Mouse (Mus musculus): Measurements from ENCODE around the gene Slc30a3. TPM values are rescaled to one million over a fixed set of nuclear protein-coding genes. Genes with fewer than 3 reads are reported as not detected.
A peak's percentile ranks its signal among the peaks of the same experiment; 100 is the strongest.

Gene Slc30a3
- polyA plus RNA-seq, 2 experiments: 0.26 to 0.41 TPM

DNA sequence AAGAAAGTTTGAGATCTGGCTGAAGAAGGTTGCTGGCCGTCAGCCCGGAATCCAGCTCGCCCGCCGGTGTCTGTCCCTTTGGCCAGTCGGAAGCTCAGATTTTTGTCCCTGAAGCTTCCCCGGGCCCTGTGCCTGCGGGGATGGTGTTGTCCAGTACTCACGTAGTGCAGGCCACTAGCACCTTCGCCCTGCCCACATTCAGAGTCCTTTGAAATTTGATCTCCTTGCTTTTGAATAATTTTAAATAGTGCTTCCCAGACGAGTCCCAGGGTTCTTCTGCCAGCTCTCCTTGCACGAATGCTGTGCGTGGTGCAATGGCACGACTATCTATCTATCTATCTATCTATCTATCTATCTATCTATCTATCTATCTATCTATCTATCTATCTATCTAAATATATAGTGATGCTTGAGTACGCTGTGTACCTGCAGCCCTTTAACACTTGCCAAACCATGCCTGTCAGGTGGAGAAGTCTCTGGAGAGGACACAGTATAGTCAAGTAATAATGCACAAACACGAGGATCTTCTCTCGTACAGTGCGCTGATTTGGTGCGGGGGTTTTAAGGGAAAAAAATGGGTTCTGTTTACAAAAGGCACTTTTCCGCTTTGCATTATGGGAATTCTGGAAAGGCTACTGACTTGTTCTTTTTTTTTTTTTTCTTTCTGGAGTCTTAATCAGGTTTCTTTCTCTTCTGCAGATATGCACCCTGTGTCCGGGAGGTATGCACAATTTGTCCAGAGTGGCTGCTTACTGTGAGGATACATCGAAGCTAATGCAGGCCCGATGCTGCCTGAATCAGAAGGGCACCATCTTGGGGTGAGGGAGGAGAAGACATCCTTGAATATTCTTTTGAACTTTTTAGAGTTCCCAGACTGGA is 59.0 kb downstream of the Slc30a3 start, which contains the start of gene Slc5a6:
Gene Slc5a6, minus strand, starts transcription at position 162 of the 879 bp plus-strand sequence.
- under 1% methylated on average over 23 of the region's 23 CpGs for WGBS (ENCODE audit: insufficient replicate concordance)
- TF ChIP-seq CTCF (IDR thresholded peaks at IDR 0.05; ENCODE audit: low read depth) (peak; percentile 75), EP300 (IDR thresholded peaks at IDR 0.05; ENCODE audit: low read depth) (no peak)
- H3K4me2 ChIP-seq (ENCODE audit: low read depth): peak within 1 kb of the TSS; percentile 89
- H3K4me1 ChIP-seq (replicated peaks; ENCODE audit: control insufficient read depth in 2 of 2, insufficient read depth in 2 of 2, low read length in 1 of 2): peaks cover 8 to 10% of the 10 kb centered on the region in 2 experiments
- no peaks in the 10 kb centered on the region for H3K9me3 ChIP-seq (ENCODE audit: control insufficient read depth, low read length)
- peak within 1 kb of the TSS; percentile 79 for H3K27ac ChIP-seq
- no peaks in the 10 kb centered on the region for H3K27me3 ChIP-seq (ENCODE audit: control insufficient read depth, insufficient read depth, low read length)
- H3K9ac ChIP-seq (replicated peaks): peak within 1 kb of the TSS; percentile 65
- peak; percentile 44 to 66 (median 55) for DNase-seq (ENCODE audit: low read depth in 3 of 3, low spot score in 3 of 3)
- H3K36me3 ChIP-seq (replicated peaks; ENCODE audit: control insufficient read depth, insufficient read depth, low read depth): no peaks in the 10 kb centered on the region
- ATAC-seq (ENCODE audit: insufficient read depth): peak; percentile 16
- H3K4me3 ChIP-seq (ENCODE audit: insufficient read depth in 1 of 2, low read depth in 2 of 2, low read length in 2 of 2): peak within 1 kb of the TSS; percentile 76 to 80

DNA sequence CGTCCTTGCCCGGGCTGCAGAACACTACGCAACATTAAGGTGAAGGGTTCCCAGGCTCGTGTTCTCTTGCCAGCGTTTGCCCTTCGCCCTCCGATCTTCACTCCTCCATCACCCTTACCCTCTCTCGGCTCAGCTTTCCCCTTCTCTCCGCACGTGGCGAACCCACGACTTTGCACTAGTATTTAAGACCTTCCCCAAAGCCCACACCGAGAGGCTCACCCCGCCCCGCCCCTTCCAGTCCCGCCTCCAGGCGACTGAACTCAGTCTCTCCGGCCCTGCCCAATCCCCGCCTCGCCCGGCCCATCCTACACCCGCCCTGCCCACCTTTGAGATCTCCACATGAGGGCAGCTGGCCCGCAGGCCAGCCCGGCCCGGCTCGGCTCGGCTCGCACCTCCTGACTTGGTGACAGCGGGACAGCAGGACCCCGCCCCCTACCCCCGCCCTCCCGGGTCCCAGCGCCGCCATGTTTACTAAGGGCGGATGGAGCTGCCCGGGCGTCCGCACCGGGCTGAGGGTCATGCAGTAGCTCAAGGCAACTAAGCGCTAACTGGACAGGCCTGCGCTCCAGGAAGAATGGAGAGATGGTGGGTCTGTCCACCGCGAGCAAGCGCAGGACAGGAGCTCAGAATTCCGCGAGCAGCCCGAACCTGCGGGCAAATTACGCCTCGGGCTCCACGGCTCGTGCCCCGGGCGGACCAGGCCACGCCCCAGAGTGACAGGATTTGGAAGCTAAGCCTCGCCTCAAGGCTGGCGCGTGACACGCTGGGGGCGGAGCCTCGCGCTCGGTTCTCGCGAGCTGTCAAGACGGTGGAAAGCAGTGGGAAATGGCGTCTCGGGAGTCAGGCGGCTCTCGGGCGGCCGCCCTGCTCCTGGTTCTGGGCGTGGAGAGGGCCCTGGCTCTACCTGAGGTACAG is 59.9 kb downstream of the Slc30a3 start, which contains the start of gene Atraid:
Gene Atraid, plus strand, starts transcription at position 465 of the 915 bp plus-strand sequence.
- Histone ChIP-seq H3K9ac (replicated peaks) (peak within 1 kb of the TSS; percentile 65), H3K4me1 (replicated peaks; ENCODE audit: control insufficient read depth in 2 of 2, insufficient read depth in 2 of 2, low read length in 1 of 2) (peaks cover 5 to 7% of the 10 kb centered on the region in 2 experiments), H3K9me3 (ENCODE audit: control insufficient read depth, low read length) (no peaks in the 10 kb centered on the region), H3K27me3 (ENCODE audit: control insufficient read depth, insufficient read depth, low read length) (no peaks in the 10 kb centered on the region), H3K4me3 (ENCODE audit: insufficient read depth in 1 of 2, low read depth in 2 of 2, low read length in 2 of 2) (peak within 1 kb of the TSS; percentile 76 to 80), H3K27ac (peak within 1 kb of the TSS; percentile 79), H3K4me2 (ENCODE audit: low read depth) (peak within 1 kb of the TSS; percentile 89), H3K36me3 (replicated peaks; ENCODE audit: control insufficient read depth, insufficient read depth, low read depth) (no peaks in the 10 kb centered on the region)
- ATAC-seq (ENCODE audit: insufficient read depth) (peak; percentile 95), DNase-seq (ENCODE audit: low read depth in 3 of 3, low spot score in 3 of 3) (peak; percentile 95 to 97 (median 95))
- WGBS (ENCODE audit: insufficient replicate concordance): under 1% methylated on average over 73 of the region's 73 CpGs
- TF ChIP-seq EP300 (IDR thresholded peaks at IDR 0.05; ENCODE audit: low read depth) (no peak), CTCF (IDR thresholded peaks at IDR 0.05; ENCODE audit: low read depth) (peak; percentile 34; the same call in 1 of the 2 replicates)

DNA sequence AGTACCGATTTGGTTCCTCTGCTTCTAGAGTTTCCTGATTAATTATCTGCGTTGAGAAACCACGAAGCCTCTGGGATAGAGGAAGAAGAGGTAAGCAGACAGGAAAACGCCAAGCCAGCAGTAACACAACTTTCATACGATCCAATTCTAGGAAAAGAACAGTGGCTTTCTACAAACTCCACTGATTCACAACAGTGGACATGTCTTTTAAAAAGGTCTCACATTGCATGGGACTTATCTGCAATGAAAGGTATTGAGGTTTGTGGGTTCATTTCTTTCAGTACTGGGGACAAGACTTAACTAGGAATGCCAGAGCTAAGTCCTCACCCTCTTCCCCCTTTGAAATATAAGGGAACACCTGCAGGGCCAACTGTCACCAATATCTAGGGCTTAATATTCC is 61.0 kb downstream of the Slc30a3 start:
- ATAC-seq (ENCODE audit: insufficient read depth): no peak
- no peaks in the 10 kb centered on the region for H3K9me3 ChIP-seq (ENCODE audit: control insufficient read depth, low read length)
- H3K27me3 ChIP-seq (ENCODE audit: control insufficient read depth, insufficient read depth, low read length): no peaks in the 10 kb centered on the region
- DNase-seq (ENCODE audit: low read depth in 3 of 3, low spot score in 3 of 3): no peak
- no peaks in the 10 kb centered on the region for H3K36me3 ChIP-seq (replicated peaks; ENCODE audit: control insufficient read depth, insufficient read depth, low read depth)
- peak overlapping the region; percentile 65 for H3K9ac ChIP-seq (replicated peaks)
- no peak for TF ChIP-seq EP300 (IDR thresholded peaks at IDR 0.05; ENCODE audit: low read depth)
- no peak for TF ChIP-seq CTCF (IDR thresholded peaks at IDR 0.05; ENCODE audit: low read depth)
- peak overlapping the region in 1 of 2 experiments; percentile 76; a peak in 2 of 4 replicates for H3K4me3 ChIP-seq (ENCODE audit: insufficient read depth in 1 of 2, low read depth in 2 of 2, low read length in 2 of 2)
- 12% methylated on average over 5 of the region's 5 CpGs for WGBS (ENCODE audit: insufficient replicate concordance)
- H3K4me1 ChIP-seq (replicated peaks; ENCODE audit: control insufficient read depth in 2 of 2, insufficient read depth in 2 of 2, low read length in 1 of 2): peaks cover 5 to 7% of the 10 kb centered on the region in 2 experiments
- peak overlapping the region; percentile 89 for H3K4me2 ChIP-seq (ENCODE audit: low read depth)
- no peak overlapping the region for H3K27ac ChIP-seq

DNA sequence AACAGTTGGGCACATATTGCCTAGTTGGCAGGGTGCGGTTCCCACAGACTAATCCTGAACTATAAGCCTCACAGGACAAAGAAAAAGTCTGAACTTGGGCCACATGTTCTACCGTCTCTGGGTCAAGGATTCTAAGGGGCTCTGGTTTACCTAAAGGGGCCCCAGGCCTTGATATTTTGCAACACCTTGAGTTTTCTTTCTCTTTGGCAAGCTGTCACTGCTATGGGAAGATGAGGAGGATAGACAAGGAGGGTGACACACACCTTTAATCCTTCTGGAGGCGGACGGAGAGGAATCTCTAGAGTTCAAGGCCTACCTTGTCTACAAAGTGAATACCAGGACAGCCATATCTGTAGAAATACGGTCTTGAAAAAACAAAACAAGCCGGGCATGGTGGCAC is 61.6 kb downstream of the Slc30a3 start:
- H3K4me3 ChIP-seq (ENCODE audit: insufficient read depth in 1 of 2, low read depth in 2 of 2, low read length in 2 of 2): no peak overlapping the region
- H3K27me3 ChIP-seq (ENCODE audit: control insufficient read depth, insufficient read depth, low read length): no peaks in the 10 kb centered on the region
- no peaks in the 10 kb centered on the region for H3K36me3 ChIP-seq (replicated peaks; ENCODE audit: control insufficient read depth, insufficient read depth, low read depth)
- 76% methylated on average over 6 of the region's 6 CpGs for WGBS (ENCODE audit: insufficient replicate concordance)
- no peak overlapping the region for H3K4me2 ChIP-seq (ENCODE audit: low read depth)
- no peaks in the 10 kb centered on the region for H3K9me3 ChIP-seq (ENCODE audit: control insufficient read depth, low read length)
- DNase-seq (ENCODE audit: low read depth in 3 of 3, low spot score in 3 of 3) (no peak), ATAC-seq (ENCODE audit: insufficient read depth) (no peak)
- TF ChIP-seq CTCF (IDR thresholded peaks at IDR 0.05; ENCODE audit: low read depth) (no peak), EP300 (IDR thresholded peaks at IDR 0.05; ENCODE audit: low read depth) (no peak)
- H3K4me1 ChIP-seq (replicated peaks; ENCODE audit: control insufficient read depth in 2 of 2, insufficient read depth in 2 of 2, low read length in 1 of 2): peaks cover 5 to 7% of the 10 kb centered on the region in 2 experiments
- H3K27ac ChIP-seq: no peak overlapping the region
- no peak overlapping the region for H3K9ac ChIP-seq (replicated peaks)

All from liver, embryonic 14.5 days (tissue).